Mouse (Mus musculus): ENCODE measurements around the gene Sh2d6. TPM values are rescaled to one million over a fixed set of nuclear protein-coding genes. Genes with fewer than 3 reads are reported as not detected.
"Not testable (repeated sequence)": the region's sequence is repeated elsewhere in the genome, so short reads cannot be mapped to it uniquely, and the experiment has no call there.

Gene Sh2d6
- polyA plus RNA-seq, 1 experiment from 2014 or later, result 0.26 TPM

GRCm38 (mm10) chr6:72538562-72539031 is 17.1 kb upstream of the Sh2d6 start:
- in situ Hi-C loops (cut with MboI; ENCODE audit: low pct_unique_long_range_greater_than_20kb), result loop anchor here (5.0 kb wide), 2 partner anchors 34 to 111 kb away; no protein-coding TSS in a partner anchor
- POLR2A ChIA-PET, result no interaction called here
- TF ChIP-seq CTCF (IDR thresholded peaks at IDR 0.05), result no peak
- ATAC-seq, result peak; percentile 86
- DNase-seq (ENCODE audit: low read depth, low spot score), result no peak
- CTCF ChIA-PET, result interaction anchor here (1.2 kb wide), 1 partner anchor 24 kb away, joined by 3 read pairs; no protein-coding TSS in a partner anchor
- H3K27me3 ChIP-seq, result no peaks in the 10 kb centered on the region

- POLR2A ChIA-PET, result no interaction called here
- CTCF ChIA-PET, result interaction anchor here (1.2 kb wide), 1 partner anchor 25 kb away, joined by 3 read pairs; no protein-coding TSS in a partner anchor
- H3K27me3 ChIP-seq, result no peaks in the 10 kb centered on the region
- no peak for ATAC-seq
- no peak for DNase-seq (ENCODE audit: low read depth, low spot score)
- TF ChIP-seq CTCF (IDR thresholded peaks at IDR 0.05), result no peak
- in situ Hi-C loops (cut with MboI; ENCODE audit: low pct_unique_long_range_greater_than_20kb), result loop anchor here (5.0 kb wide), 2 partner anchors 34 to 111 kb away; no protein-coding TSS in a partner anchor
Measured at GRCm38 (mm10) chr6:72537998-72538500, 16.5 kb upstream of the Sh2d6 start.

- no peaks in the 10 kb centered on the region for H3K27me3 ChIP-seq
- ChIA-PET POLR2A (interaction anchor here (1.7 kb wide), 1 partner anchor 103 kb away, joined by 5 read pairs; no protein-coding TSS in a partner anchor), CTCF (interaction anchor here (0.7 to 3.8 kb wide), 16 partner anchors 14 to 190 kb away, joined by 3 to 54 read pairs (median 4); partner anchors contain the start of gene Usp39)
- ATAC-seq, result no peak
- DNase-seq (ENCODE audit: low read depth, low spot score), result no peak
- TF ChIP-seq CTCF (IDR thresholded peaks at IDR 0.05), result peak; percentile 98
- in situ Hi-C loops (cut with MboI; ENCODE audit: low pct_unique_long_range_greater_than_20kb), result loop anchor here (5.0 kb wide), 2 partner anchors 37 to 108 kb away; no protein-coding TSS in a partner anchor
Measured at GRCm38 (mm10) chr6:72535165-72535564, 13.7 kb upstream of the Sh2d6 start.

GRCm38 (mm10) chr6:72534035-72534809 is 12.7 kb upstream of the Sh2d6 start:
- DNase-seq (ENCODE audit: low read depth, low spot score), result no peak
- CTCF ChIA-PET, result interaction anchor here (1.0 to 3.8 kb wide), 15 partner anchors 28 to 189 kb away, joined by 3 to 54 read pairs (median 4); partner anchors contain the start of genes Mat2a and Usp39
- POLR2A ChIA-PET, result interaction anchor here (0.9 to 1.7 kb wide), 3 partner anchors 103 to 116 kb away, joined by 3 to 8 read pairs (median 5); no protein-coding TSS in a partner anchor
- in situ Hi-C loops (cut with MboI; ENCODE audit: low pct_unique_long_range_greater_than_20kb), result no loop called here
- peak; percentile 96 for TF ChIP-seq CTCF (IDR thresholded peaks at IDR 0.05)
- ATAC-seq, result no peak
- no peaks in the 10 kb centered on the region for H3K27me3 ChIP-seq

GRCm38 (mm10) chr6:72533555-72533954 is 12.0 kb upstream of the Sh2d6 start:
- in situ Hi-C loops (cut with MboI; ENCODE audit: low pct_unique_long_range_greater_than_20kb); ATAC-seq; H3K27me3 ChIP-seq; DNase-seq (ENCODE audit: low read depth, low spot score): not testable (repeated sequence)
- ChIA-PET CTCF (interaction anchor here (1.0 to 3.8 kb wide), 6 partner anchors 28 to 103 kb away, joined by 3 to 54 read pairs (median 6); partner anchors contain the start of gene Mat2a), POLR2A (interaction anchor here (0.7 to 1.7 kb wide), 3 partner anchors 102 to 108 kb away, joined by 3 to 8 read pairs (median 5); no protein-coding TSS in a partner anchor)

- DNase-seq (ENCODE audit: low read depth, low spot score) (no peak), ATAC-seq (no peak)
- TF ChIP-seq CTCF (IDR thresholded peaks at IDR 0.05), result no peak
- in situ Hi-C loops (cut with MboI; ENCODE audit: low pct_unique_long_range_greater_than_20kb), result no loop called here
- H3K27me3 ChIP-seq, result no peaks in the 10 kb centered on the region
- ChIA-PET POLR2A (interaction anchor here (1.0 kb wide), 1 partner anchor 101 kb away, joined by 4 read pairs; no protein-coding TSS in a partner anchor), CTCF (interaction anchor here (1.2 to 3.8 kb wide), 2 partner anchors 78 to 102 kb away, joined by 3 to 54 read pairs; no protein-coding TSS in a partner anchor)
Measured at GRCm38 (mm10) chr6:72532580-72532979, 11.1 kb upstream of the Sh2d6 start.

- ATAC-seq (no peak), DNase-seq (ENCODE audit: low read depth, low spot score) (no peak)
- POLR2A ChIA-PET, result interaction anchor here (1.1 kb wide), 1 partner anchor 98 kb away, joined by 3 read pairs; no protein-coding TSS in a partner anchor
- no peak for TF ChIP-seq CTCF (IDR thresholded peaks at IDR 0.05)
- CTCF ChIA-PET, result interaction anchor here (1.1 to 1.4 kb wide), 2 partner anchors 14 to 58 kb away, joined by 3 read pairs; no protein-coding TSS in a partner anchor
- H3K27me3 ChIP-seq, result no peaks in the 10 kb centered on the region
- in situ Hi-C loops (cut with MboI; ENCODE audit: low pct_unique_long_range_greater_than_20kb), result no loop called here
Measured at GRCm38 (mm10) chr6:72528410-72529151, 7.1 kb upstream of the Sh2d6 start.

- no peak for ATAC-seq
- no peak for DNase-seq (ENCODE audit: low read depth, low spot score)
- no peaks in the 10 kb centered on the region for H3K27me3 ChIP-seq
- ChIA-PET CTCF (no interaction called here), POLR2A (no interaction called here)
- in situ Hi-C loops (cut with MboI; ENCODE audit: low pct_unique_long_range_greater_than_20kb), result no loop called here
- no peak for TF ChIP-seq CTCF (IDR thresholded peaks at IDR 0.05)
Measured at GRCm38 (mm10) chr6:72527070-72527469, 5.6 kb upstream of the Sh2d6 start.

GRCm38 (mm10) chr6:72524160-72524559 is 2.7 kb upstream of the Sh2d6 start:
- ATAC-seq (no peak), DNase-seq (ENCODE audit: low read depth, low spot score) (no peak)
- ChIA-PET POLR2A (no interaction called here), CTCF (no interaction called here)
- no peak for TF ChIP-seq CTCF (IDR thresholded peaks at IDR 0.05)
- in situ Hi-C loops (cut with MboI; ENCODE audit: low pct_unique_long_range_greater_than_20kb), result no loop called here
- no peaks in the 10 kb centered on the region for H3K27me3 ChIP-seq

GRCm38 (mm10) chr6:72523222-72523621 is 1.7 kb upstream of the Sh2d6 start:
- ChIA-PET POLR2A (no interaction called here), CTCF (no interaction called here)
- in situ Hi-C loops (cut with MboI; ENCODE audit: low pct_unique_long_range_greater_than_20kb), result no loop called here
- DNase-seq (ENCODE audit: low read depth, low spot score), result no peak
- no peak for TF ChIP-seq CTCF (IDR thresholded peaks at IDR 0.05)
- H3K27me3 ChIP-seq, result no peaks in the 10 kb centered on the region
- no peak for ATAC-seq

Measured in Patski (cell line).